Mouse (Mus musculus) liver, embryonic 14 days (tissue): Measurements from ENCODE around the gene Olfr912. TPM values are rescaled to one million over a fixed set of nuclear protein-coding genes. Genes with fewer than 3 reads are reported as not detected.

ENCODE experiments used
- polyA plus RNA-seq: library from polyadenylated mRNA; depleted of rRNA; stranded (reverse); fragments of >200 nt; gene quantifications from 2 replicates; pipeline ENCODE4 v1.2.3, GENCODE M21; 2012; rRNA removed

The Olfr912 gene
- not detected in 2 replicates for polyA plus RNA-seq

DNA sequence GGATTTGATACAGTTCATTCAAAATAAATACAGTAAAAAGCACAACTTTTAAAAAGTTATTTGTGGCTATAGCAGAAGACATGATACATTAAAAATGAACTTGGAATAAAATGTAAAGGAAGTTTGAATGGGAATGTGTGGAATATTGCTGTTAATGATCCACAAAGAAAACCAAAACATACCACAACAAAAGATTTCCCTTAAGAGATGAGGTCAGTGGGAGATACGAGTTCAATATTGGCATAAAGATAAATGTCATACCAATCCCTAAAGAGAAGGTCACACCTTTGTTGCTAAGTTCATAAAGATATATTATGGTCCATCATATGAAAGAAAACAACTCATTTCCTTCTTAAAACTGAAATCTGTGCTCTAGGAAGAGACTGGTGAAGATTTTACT is at the start of gene Olfr912:
TSS of gene Olfr912 (plus strand) at position 301 of the 400 bp plus-strand sequence.

DNA sequence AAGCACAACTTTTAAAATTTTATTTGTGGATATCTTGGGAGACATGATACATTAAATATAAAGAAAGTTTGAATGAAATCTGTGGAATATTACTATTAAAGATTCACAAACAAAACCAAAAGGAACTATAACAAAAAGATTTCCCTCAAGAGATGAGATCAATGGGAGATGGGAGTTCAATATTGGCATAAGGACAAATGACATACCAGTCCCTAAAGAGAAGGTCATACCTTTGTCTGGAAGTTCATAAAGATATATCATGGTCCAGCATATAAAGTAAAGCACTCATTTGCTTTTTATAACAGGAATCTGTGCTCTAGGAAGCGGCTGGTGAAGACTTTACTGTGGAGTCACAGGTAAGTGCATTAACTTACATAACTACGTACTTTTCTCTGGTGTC is 42.4 kb upstream of the Olfr912 start, which contains the start of gene Olfr910:
TSS of gene Olfr910 (plus strand) at position 301 of the 400 bp plus-strand sequence.

DNA sequence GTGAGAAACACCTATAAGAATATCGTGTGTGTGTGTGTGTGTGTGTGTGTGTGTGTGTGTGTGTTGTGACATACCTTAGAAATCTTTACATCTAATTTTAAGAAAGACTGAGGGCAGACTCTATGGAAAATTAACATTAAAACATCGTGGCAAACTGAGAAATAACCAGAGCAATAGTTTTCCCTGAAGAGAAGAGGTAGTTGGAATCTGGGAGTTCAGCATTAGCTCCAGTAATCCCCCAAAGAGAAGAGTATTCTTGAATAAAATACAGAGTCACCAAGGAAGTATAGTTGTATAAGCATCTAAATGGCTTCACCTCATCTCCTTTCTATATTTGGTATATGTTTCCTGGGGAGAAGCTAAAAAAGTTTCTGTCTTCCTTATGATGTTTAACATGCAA is 12.5 kb downstream of the Olfr912 start, which contains the start of gene Olfr913:
TSS of gene Olfr913 (plus strand) at position 301 of the 400 bp plus-strand sequence.

DNA sequence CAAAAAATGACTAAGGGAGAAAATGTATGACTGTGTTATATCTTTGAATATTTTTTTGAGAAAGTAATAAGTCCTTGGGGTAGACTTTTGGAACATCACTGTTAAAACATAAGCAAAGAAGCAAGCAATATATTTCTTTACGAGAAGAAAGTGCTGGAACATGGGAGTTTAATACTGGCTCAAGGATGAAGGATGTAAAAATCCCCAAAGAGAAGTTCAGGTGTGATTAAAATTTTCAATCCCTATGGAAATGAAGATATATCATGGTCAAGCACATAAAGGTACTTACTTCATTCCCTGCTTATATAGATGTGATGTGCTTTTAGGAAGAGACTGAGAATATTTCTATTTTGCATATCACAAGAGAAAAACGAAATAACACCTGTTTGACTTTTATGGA is 24.8 kb downstream of the Olfr912 start, which contains the start of gene Olfr914:
TSS of gene Olfr914 (plus strand) at position 301 of the 400 bp plus-strand sequence.

Other genes starting within 250 kb of the Olfr912 start
- gene Olfr898, start 231.8 kb upstream of the Olfr912 start, polyA plus RNA-seq, result not detected in 2 replicates
- gene Olfr250, start 213.3 kb upstream of the Olfr912 start, polyA plus RNA-seq, result not detected in 2 replicates
- not detected in 2 replicates for gene Olfr251, start 203.1 kb upstream of the Olfr912 start, polyA plus RNA-seq
- not detected in 2 replicates for gene Olfr147, start 178.5 kb upstream of the Olfr912 start, polyA plus RNA-seq
- not detected in 2 replicates for gene Olfr901, start 150.7 kb upstream of the Olfr912 start, polyA plus RNA-seq
- not detected in 2 replicates for gene Olfr902, start 132.5 kb upstream of the Olfr912 start, polyA plus RNA-seq
- not detected in 2 replicates for gene Olfr904, start 117.0 kb upstream of the Olfr912 start, polyA plus RNA-seq
- not detected in 2 replicates for gene Olfr905, start 109.1 kb upstream of the Olfr912 start, polyA plus RNA-seq
- gene Olfr906, start 93.1 kb upstream of the Olfr912 start, polyA plus RNA-seq, result not detected in 2 replicates
- not detected in 2 replicates for gene Olfr907, start 84.4 kb upstream of the Olfr912 start, polyA plus RNA-seq
- gene Olfr911-ps1, start 58.6 kb upstream of the Olfr912 start, polyA plus RNA-seq, result not detected in 2 replicates
- gene Olfr910, start 42.3 kb upstream of the Olfr912 start, polyA plus RNA-seq, result not detected in 2 replicates
- gene Olfr913, start 12.6 kb downstream of the Olfr912 start, polyA plus RNA-seq, result not detected in 2 replicates
- gene Olfr914, start 24.9 kb downstream of the Olfr912 start, polyA plus RNA-seq, result not detected in 2 replicates
- not detected in 2 replicates for gene Olfr916, start 79.7 kb downstream of the Olfr912 start, polyA plus RNA-seq
- not detected in 2 replicates for gene Olfr917, start 85.7 kb downstream of the Olfr912 start, polyA plus RNA-seq
- gene Olfr918, start 94.4 kb downstream of the Olfr912 start, polyA plus RNA-seq, result not detected in 2 replicates
- not detected in 2 replicates for gene Olfr919, start 123.5 kb downstream of the Olfr912 start, polyA plus RNA-seq
- 4.3 and 5.0 TPM in 2 replicates for gene Vwa5a, start 138.1 kb downstream of the Olfr912 start, polyA plus RNA-seq
- gene Olfr920, start 172.1 kb downstream of the Olfr912 start, polyA plus RNA-seq, result 0.03 and 0.05 TPM in 2 replicates
- gene Olfr921, start 192.9 kb downstream of the Olfr912 start, polyA plus RNA-seq, result not detected in 2 replicates
- gene Olfr922, start 234.4 kb downstream of the Olfr912 start, polyA plus RNA-seq, result not detected in 2 replicates
- gene Olfr923, start 246.4 kb downstream of the Olfr912 start, polyA plus RNA-seq, result not detected in 2 replicates